Mouse (Mus musculus): ENCODE measurements around the gene Prf1. TPM values are rescaled to one million over a fixed set of nuclear protein-coding genes. Genes with fewer than 3 reads are reported as not detected.

Gene Prf1
- total RNA-seq (2021), result not detected
- long read RNA-seq, experiment 1, result 0 reads
- long read RNA-seq, experiment 2, result 0 reads

- no peak for DNase-seq
Measured at GRCm38 (mm10) chr10:61297477-61297876, at the start of gene Prf1. TSS of gene Prf1 (plus strand) at chr10:61297833.

- no peak for DNase-seq
Measured at GRCm38 (mm10) chr10:61248596-61249114, 49.0 kb upstream of the Prf1 start.

GRCm38 (mm10) chr10:61249951-61250350 lies 47.7 kb upstream of the Prf1 start:
- no peak for DNase-seq

- DNase-seq, result no peak
Measured at GRCm38 (mm10) chr10:61254761-61255160, 42.9 kb upstream of the Prf1 start.

- no peak for DNase-seq
Measured at GRCm38 (mm10) chr10:61255190-61255589, 42.4 kb upstream of the Prf1 start.

GRCm38 (mm10) chr10:61256665-61257064 lies 41.0 kb upstream of the Prf1 start:
- DNase-seq, result peak; percentile 48

DNA sequence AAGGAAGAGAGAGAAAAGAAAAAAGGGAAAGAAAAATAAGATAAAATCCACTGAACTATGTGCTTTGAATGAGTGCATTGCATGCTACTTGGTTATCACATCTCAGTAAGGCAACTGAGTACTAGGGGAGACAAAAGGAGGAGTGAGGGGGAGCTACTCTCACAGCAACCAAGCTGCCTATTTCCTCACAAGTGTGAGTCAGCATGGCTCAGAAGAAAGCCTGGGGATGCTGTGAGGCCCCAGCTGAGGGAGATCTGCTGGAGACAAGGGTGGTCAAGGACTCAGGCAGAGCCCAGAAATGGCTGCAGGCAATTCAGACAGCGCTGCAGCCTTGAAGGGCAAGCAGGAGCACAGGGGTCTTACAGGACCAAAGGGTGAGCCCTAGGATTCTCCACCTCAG lies 39.5 kb upstream of the Prf1 start:
- no peak for DNase-seq

- no peak for DNase-seq
Measured at GRCm38 (mm10) chr10:61261229-61262156, 36.1 kb upstream of the Prf1 start.

DNA sequence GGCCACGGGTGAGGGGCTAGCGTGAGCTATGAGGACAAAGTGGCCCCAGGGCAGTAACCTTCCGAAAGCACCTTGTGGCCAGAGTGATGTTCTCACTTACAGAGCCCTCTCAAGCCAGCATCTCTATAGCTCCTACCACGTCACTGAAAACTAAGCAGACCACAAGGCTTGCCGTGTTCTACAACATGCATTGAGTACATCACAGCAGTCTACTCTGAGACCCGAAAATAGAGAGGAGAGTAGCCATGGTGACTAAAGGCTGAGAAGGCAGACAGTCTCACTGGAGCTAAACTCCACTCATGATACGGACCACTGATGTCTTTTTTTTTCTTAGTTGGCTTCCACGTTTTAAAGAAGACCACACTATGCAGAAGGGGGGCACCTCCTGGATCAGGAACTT lies 34.0 kb upstream of the Prf1 start:
- no peak for DNase-seq

- DNase-seq, result no peak
Measured at GRCm38 (mm10) chr10:61267378-61267777, 30.3 kb upstream of the Prf1 start.

GRCm38 (mm10) chr10:61272089-61272626 lies 25.5 kb upstream of the Prf1 start:
- peak; percentile 68 for DNase-seq

DNA sequence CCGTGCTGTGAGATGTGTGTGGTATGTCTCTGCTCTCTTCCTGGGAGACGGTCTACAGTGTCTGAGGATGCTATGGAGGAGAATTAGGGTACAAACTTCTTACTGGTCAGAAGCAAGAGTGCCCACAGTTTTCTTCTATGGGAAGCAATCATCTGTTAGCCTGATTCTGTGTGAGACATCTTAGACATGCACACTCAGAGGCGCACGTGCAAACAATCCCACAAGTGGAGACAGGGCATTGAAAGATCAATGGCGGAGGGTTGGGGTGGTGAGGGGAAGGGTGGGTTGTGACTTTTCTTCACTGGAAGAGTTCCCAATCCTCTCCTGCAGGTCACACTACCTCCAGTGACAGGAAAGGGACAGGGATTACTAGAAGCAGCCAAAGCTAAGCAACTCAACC lies 25.0 kb upstream of the Prf1 start:
- no peak for DNase-seq

- no peak for DNase-seq
Measured at GRCm38 (mm10) chr10:61273081-61273843, 24.4 kb upstream of the Prf1 start, which contains the start of gene Adamts14. TSS of gene Adamts14 (minus strand) at chr10:61273438.

- DNase-seq, result peak; percentile 70
Measured at GRCm38 (mm10) chr10:61273844-61274215, 23.8 kb upstream of the Prf1 start.

GRCm38 (mm10) chr10:61274532-61274931 lies 23.1 kb upstream of the Prf1 start:
- DNase-seq, result no peak

- no peak for DNase-seq
Measured at GRCm38 (mm10) chr10:61275669-61276110, 21.9 kb upstream of the Prf1 start.

DNA sequence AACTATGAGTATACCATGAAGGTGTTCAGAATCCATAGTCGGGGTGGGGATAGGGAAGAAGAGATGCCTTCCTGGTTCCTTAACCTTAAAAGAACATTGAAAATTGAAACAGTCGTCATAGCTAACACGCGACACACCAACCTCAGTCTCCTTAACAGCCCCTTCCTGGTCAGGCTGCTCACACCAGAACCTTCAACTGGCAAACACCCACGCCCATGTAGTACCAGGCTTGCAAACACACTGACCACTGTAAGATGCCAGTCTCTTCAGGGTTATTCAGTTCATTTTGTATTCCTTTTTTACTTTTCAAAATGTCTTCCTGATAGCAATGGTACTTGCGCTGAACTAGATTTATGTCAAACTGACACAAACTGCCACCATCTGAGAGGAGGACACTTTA lies 20.6 kb upstream of the Prf1 start:
- no peak for DNase-seq

DNA sequence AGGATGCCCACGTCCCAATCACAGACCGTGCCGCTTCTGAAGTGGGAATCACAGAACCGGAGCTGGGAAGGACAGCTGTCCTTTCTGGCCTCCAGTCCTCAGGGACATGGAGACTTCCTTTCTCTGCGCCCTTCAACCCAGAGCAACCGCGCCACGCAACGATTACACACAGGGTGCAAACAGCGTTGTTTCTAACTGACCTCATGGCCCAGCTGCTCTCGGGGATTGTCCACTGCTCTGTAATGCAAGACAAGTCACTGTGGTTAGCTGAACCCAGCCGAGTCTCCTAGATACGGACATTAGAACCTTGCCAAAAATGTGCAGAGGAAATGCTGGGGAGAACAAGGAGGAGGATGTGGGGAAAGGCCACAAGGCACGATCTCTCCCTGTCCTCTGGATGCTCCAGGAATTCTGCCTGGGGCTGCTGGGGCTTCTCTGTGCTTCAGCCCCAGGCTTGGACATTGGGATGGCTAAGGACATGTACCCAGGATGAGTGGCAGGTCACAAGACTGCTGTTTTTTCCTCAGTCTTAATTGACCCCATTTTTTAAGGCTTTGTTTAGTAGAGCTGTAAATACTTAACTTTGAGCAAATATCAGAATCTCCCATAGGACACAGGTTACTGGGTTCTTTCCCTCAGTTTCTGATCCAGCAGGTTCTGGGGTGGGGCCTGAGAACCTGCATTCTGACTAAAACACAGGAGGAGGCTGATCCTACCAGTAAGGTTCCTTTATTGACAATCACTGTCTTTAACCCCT lies 19.5 kb upstream of the Prf1 start:
- peak; percentile 79 for DNase-seq

DNA sequence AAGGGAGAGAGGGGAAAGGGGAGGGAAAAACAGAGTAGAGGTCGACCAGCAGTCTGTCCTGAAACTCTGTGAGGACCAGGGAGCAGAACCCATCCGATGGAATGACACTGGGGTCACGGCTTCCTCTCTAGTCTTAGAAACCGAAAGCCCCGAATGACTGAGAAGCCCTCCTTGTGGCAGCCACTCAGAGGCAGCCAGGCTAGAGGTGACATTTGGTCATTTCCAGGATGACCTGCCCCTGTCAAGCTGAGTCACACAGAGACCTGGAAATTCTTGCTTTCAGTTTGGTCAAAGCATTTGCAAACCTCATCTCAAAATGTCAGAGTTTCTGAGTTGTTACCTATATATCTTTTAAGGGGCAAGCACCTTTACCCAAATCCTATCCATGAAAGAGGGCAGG lies 16.5 kb upstream of the Prf1 start:
- no peak for DNase-seq

DNA sequence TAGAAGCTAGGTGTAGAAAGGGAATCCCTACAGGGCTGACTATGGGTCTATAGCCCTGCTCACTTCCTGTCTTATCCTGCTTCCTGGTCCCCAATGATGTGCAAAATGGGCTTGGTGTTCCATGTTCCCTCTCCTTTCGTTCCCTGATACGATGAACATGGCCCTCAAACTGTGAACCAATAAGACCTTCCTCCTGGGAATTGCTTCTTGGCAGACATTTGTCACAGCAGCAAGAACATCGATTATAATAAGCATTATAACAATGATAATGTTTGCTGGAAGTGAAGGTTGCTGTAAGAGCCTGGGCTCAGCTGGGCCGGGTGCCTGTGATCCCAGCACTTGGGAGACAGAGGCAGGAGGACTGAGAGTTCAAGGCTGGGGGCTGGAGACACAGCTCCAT lies 13.3 kb upstream of the Prf1 start:
- DNase-seq, result no peak

- DNase-seq, result peak; percentile 86
Measured at GRCm38 (mm10) chr10:61285271-61285670, 12.4 kb upstream of the Prf1 start.

- no peak for DNase-seq
Measured at GRCm38 (mm10) chr10:61286246-61286645, 11.4 kb upstream of the Prf1 start.

Data from gastrocnemius, postnatal 25 days (tissue).